Mouse (Mus musculus): Measurements from ENCODE around the gene Gmppb. TPM values are rescaled to one million over a fixed set of nuclear protein-coding genes. Genes with fewer than 3 reads are reported as not detected.

Gmppb gene
- total and polyA plus RNA-seq, 3 experiments, result 17.9 to 20.9 (median 19.2) TPM

GRCm38 (mm10) chr9:108053665-108054225 is 4.7 kb downstream of the Gmppb start:
- H3K4me2 ChIP-seq (ENCODE audit: insufficient read depth, low read depth, poor library complexity, severe bottlenecking), result no peak overlapping the region

GRCm38 (mm10) chr9:108054331-108055040 is 5.4 kb downstream of the Gmppb start:
- dilution Hi-C loops (cut with MboI; ENCODE audit: extremely low pct_ligation_motif_present, extremely low pct_unique_long_range_greater_than_20kb, low sequenced_read_pairs), result no loop called here
- peaks cover 86 to 93% of the 10 kb centered on the region in 2 experiments for H3K36me3 ChIP-seq (replicated peaks in 1 of 2; ENCODE audit: control insufficient read depth in 1 of 2, insufficient read depth in 1 of 2, low read length in 1 of 2)
- no peak for TF ChIP-seq MEF2A (IDR thresholded peaks at IDR 0.05; ENCODE audit: borderline replicate concordance, low read depth, low read length)
- no peak for TF ChIP-seq RCOR1 (conservative IDR thresholded peaks at IDR 0.05; ENCODE audit: low read depth, low read length)
- TF ChIP-seq MAX (IDR thresholded peaks at IDR 0.05; ENCODE audit: low read length), result no peak
- no peak for TF ChIP-seq GABPA (IDR thresholded peaks at IDR 0.05; ENCODE audit: insufficient replicate concordance, low read depth, low read length)
- no peak for TF ChIP-seq TBP (conservative IDR thresholded peaks at IDR 0.05; ENCODE audit: low read depth, low read length)
- TF ChIP-seq PAX5 (IDR thresholded peaks at IDR 0.05; ENCODE audit: low read length), result no peak
- TF ChIP-seq TCF12 (IDR thresholded peaks at IDR 0.05; ENCODE audit: low read depth, low read length), result no peak
- TF ChIP-seq NRF1 (IDR thresholded peaks at IDR 0.05; ENCODE audit: low read depth, low read length), result no peak
- TF ChIP-seq CHD1 (IDR thresholded peaks at IDR 0.05; ENCODE audit: low read depth, low read length), result no peak
- TF ChIP-seq USF1 (IDR thresholded peaks at IDR 0.05; ENCODE audit: low read depth, low read length), result no peak
- no peaks in the 10 kb centered on the region for H3K27me3 ChIP-seq (replicated peaks)
- H3K4me3 ChIP-seq (replicated peaks in 1 of 3; ENCODE audit: low read depth in 2 of 3, low read length in 2 of 3, poor library complexity in 1 of 3), result no peak overlapping the region
- no peak for DNase-seq (ENCODE audit: extremely low read depth)
- H3K9me3 ChIP-seq (replicated peaks; ENCODE audit: low read length), result no peaks in the 10 kb centered on the region
- H3K27ac ChIP-seq (ENCODE audit: insufficient read depth, low read depth), result no peak overlapping the region
- H3K4me1 ChIP-seq (ENCODE audit: control insufficient read depth in 1 of 2, insufficient read depth in 2 of 2), result peaks cover 2 to 24% of the 10 kb centered on the region in 2 experiments; a peak in 2 of 4 replicates
- H3K4me2 ChIP-seq (ENCODE audit: insufficient read depth, low read depth, poor library complexity, severe bottlenecking), result no peak overlapping the region
- no peaks in the 10 kb centered on the region for H3K79me2 ChIP-seq (replicated peaks; ENCODE audit: control insufficient read depth, extremely low read depth, insufficient read depth, poor library complexity, severe bottlenecking)
- in situ Hi-C loops (cut with MboI; ENCODE audit: low pct_ligation_motif_present, low pct_unique_long_range_greater_than_20kb, low sequenced_read_pairs), result loop anchor here (5.0 kb wide), 1 partner anchor 87 kb away; no protein-coding TSS in a partner anchor
- H3K9ac ChIP-seq (ENCODE audit: insufficient read depth, low read depth), result no peak overlapping the region

More at GRCm38 (mm10) chr9:108053665-108054225, 4.7 kb downstream of the Gmppb start:
- dilution Hi-C loops (cut with MboI; ENCODE audit: extremely low pct_ligation_motif_present, extremely low pct_unique_long_range_greater_than_20kb, low sequenced_read_pairs) (no loop called here), in situ Hi-C loops (cut with MboI; ENCODE audit: low pct_ligation_motif_present, low pct_unique_long_range_greater_than_20kb, low sequenced_read_pairs) (no loop called here)
- no peaks in the 10 kb centered on the region for H3K9me3 ChIP-seq (replicated peaks; ENCODE audit: low read length)
- TF ChIP-seq ELF1 (IDR thresholded peaks at IDR 0.05; ENCODE audit: low read depth, low read length), result no peak
- TF ChIP-seq MEF2A (IDR thresholded peaks at IDR 0.05; ENCODE audit: borderline replicate concordance, low read depth, low read length), result no peak
- no peak for TF ChIP-seq MAX (IDR thresholded peaks at IDR 0.05; ENCODE audit: low read length)
- TF ChIP-seq UBTF (IDR thresholded peaks at IDR 0.05; ENCODE audit: low read depth, low read length), result no peak
- TF ChIP-seq ETS1 (conservative IDR thresholded peaks at IDR 0.05; ENCODE audit: low read depth, low read length), result no peak
- no peak for TF ChIP-seq JUN (IDR thresholded peaks at IDR 0.05; ENCODE audit: insufficient read depth, low read depth, low read length)
- TF ChIP-seq RAD21 (IDR thresholded peaks at IDR 0.05; ENCODE audit: low read depth, low read length), result no peak
- TF ChIP-seq IRF4 (IDR thresholded peaks at IDR 0.05; ENCODE audit: low read depth, low read length), result no peak
- no peak for TF ChIP-seq USF2 (conservative IDR thresholded peaks at IDR 0.05; ENCODE audit: low read depth, low read length)
- TF ChIP-seq SMC3 (IDR thresholded peaks at IDR 0.05; ENCODE audit: low read depth, low read length), result no peak
- no peak for TF ChIP-seq GABPA (IDR thresholded peaks at IDR 0.05; ENCODE audit: insufficient replicate concordance, low read depth, low read length)
- no peak for TF ChIP-seq USF1 (IDR thresholded peaks at IDR 0.05; ENCODE audit: low read depth, low read length)
- no peak for TF ChIP-seq ZC3H11A (IDR thresholded peaks at IDR 0.05; ENCODE audit: low read depth, low read length)
- TF ChIP-seq ZNF384 (IDR thresholded peaks at IDR 0.05; ENCODE audit: low read depth, low read length), result no peak
- no peak for TF ChIP-seq CHD2 (IDR thresholded peaks at IDR 0.05; ENCODE audit: low read length)
- no peaks in the 10 kb centered on the region for H3K79me2 ChIP-seq (replicated peaks; ENCODE audit: control insufficient read depth, extremely low read depth, insufficient read depth, poor library complexity, severe bottlenecking)
- no peak overlapping the region for H3K27ac ChIP-seq (ENCODE audit: insufficient read depth, low read depth)
- H3K9ac ChIP-seq (ENCODE audit: insufficient read depth, low read depth), result no peak overlapping the region
- H3K4me3 ChIP-seq (replicated peaks in 1 of 3; ENCODE audit: low read depth in 2 of 3, low read length in 2 of 3, poor library complexity in 1 of 3), result no peak overlapping the region
- no peak for DNase-seq (ENCODE audit: extremely low read depth)
- H3K36me3 ChIP-seq (replicated peaks in 1 of 2; ENCODE audit: control insufficient read depth in 1 of 2, insufficient read depth in 1 of 2, low read length in 1 of 2), result peaks cover 79 to 86% of the 10 kb centered on the region in 2 experiments
- H3K27me3 ChIP-seq (replicated peaks), result no peaks in the 10 kb centered on the region
- peaks cover 2 to 24% of the 10 kb centered on the region in 2 experiments; a peak in 2 of 4 replicates for H3K4me1 ChIP-seq (ENCODE audit: control insufficient read depth in 1 of 2, insufficient read depth in 2 of 2)

Measured in CH12.LX (cell line).